In genomic region chr1:88509789-88510188, GRCm38 (mm10) we compare ENCODE assay signal across 18 mouse cellular contexts. TPM values are rescaled to one million over a fixed set of nuclear protein-coding genes. Genes with fewer than 3 reads are reported as not detected.
DNase-seq lines count a peak whose midpoint lies in the region; ATAC-seq and TF ChIP-seq lines count a peak whose summit lies in the region.
"Had no signal": no experiment of that assay in that cellular context is flagged by ENCODE, and none has a peak within 500 bp of the region (broad histone marks: within the 10 kb centered on the region; RNA-seq: fewer than 3 reads in every experiment).

Glrp1 (minus strand) TSS chr1:88510066.

- ATAC-seq in erythroid progenitor cell, adult 5-6 weeks (replicated peaks; ENCODE audit: low FRiP score, poor library complexity, severe bottlenecking) = peak; percentile 52; the same call in 1 of the 2 replicates
- ATAC-seq in liver, embryonic 15.5 days (ENCODE audit: insufficient read depth) = no peak
- ATAC-seq in hindbrain, postnatal 0 days = no peak
- ATAC-seq: forebrain, embryonic 14.5 days had no signal

- H3K79me2 ChIP-seq in myocyte (ENCODE audit: control insufficient read depth, insufficient read depth) = no peaks in the 10 kb centered on the region

- TF ChIP-seq POLR2A in myocyte (IDR thresholded peaks at IDR 0.05; ENCODE audit: insufficient read length, low read depth) = no peak

- H3K4me1 ChIP-seq in liver, embryonic 15.5 days (replicated peaks) = peaks cover 19% of the 10 kb centered on the region
- peaks cover 7% of the 10 kb centered on the region; the same call in 1 of the 2 replicates for H3K4me1 ChIP-seq in hindbrain, postnatal 0 days (ENCODE audit: insufficient read depth, low read length)

- TF ChIP-seq CTCF in hindbrain, postnatal 0 days (IDR thresholded peaks at IDR 0.05; ENCODE audit: low read depth) = no peak

- DNase-seq in layer of hippocampus, adult 9-11 months = peak; percentile 11
- DNase-seq in layer of hippocampus, adult 11-12 months (ENCODE audit: low spot score) = no peak
- no peak for DNase-seq in left cerebral cortex, adult 8-10 months (ENCODE audit: low spot score in 2 of 2)
- DNase-seq in hindbrain, postnatal 0 days (ENCODE audit: low spot score) = no peak
- DNase-seq: adrenal gland, adult 8-10 months; cerebellum, adult 9-11 months; embryo, embryonic 11 days; kidney, adult 2 months; kidney, postnatal 4 days; layer of hippocampus, postnatal 36 days had no signal

- H3K4me3 ChIP-seq in liver, embryonic 15.5 days (replicated peaks) = no peak within 1 kb of the TSS
- H3K4me3 ChIP-seq in myocyte = peak within 1 kb of the TSS; percentile 21
- no peak within 1 kb of the TSS for H3K4me3 ChIP-seq in hindbrain, postnatal 0 days (ENCODE audit: low read length)
- H3K4me3 ChIP-seq: hindbrain, embryonic 12.5 days; midbrain, embryonic 12.5 days had no signal

- WGBS in liver, embryonic 15.5 days (ENCODE audit: insufficient replicate concordance) = 28% methylated on average over 8 of the region's 8 CpGs
- 84% methylated on average over 8 of the region's 8 CpGs for WGBS in hindbrain, postnatal 0 days

- no peak within 1 kb of the TSS for H3K9ac ChIP-seq in liver, embryonic 15.5 days
- H3K9ac ChIP-seq in hindbrain, postnatal 0 days (replicated peaks; ENCODE audit: low read length) = no peak within 1 kb of the TSS
- H3K9ac ChIP-seq: hindbrain, embryonic 12.5 days; midbrain, embryonic 12.5 days had no signal

- no peaks in the 10 kb centered on the region for H3K36me3 ChIP-seq in liver, embryonic 15.5 days (replicated peaks)
- H3K36me3 ChIP-seq in myocyte (ENCODE audit: control insufficient read depth, insufficient read depth) = no peaks in the 10 kb centered on the region
- no peaks in the 10 kb centered on the region for H3K36me3 ChIP-seq in hindbrain, postnatal 0 days (ENCODE audit: insufficient read depth, low read length)
- H3K36me3 ChIP-seq: hindbrain, embryonic 12.5 days; midbrain, embryonic 12.5 days had no signal

- peak within 1 kb of the TSS; percentile 31 for H3K4me2 ChIP-seq in liver, embryonic 15.5 days
- peak within 1 kb of the TSS; percentile 66 for H3K4me2 ChIP-seq in myocyte (ENCODE audit: low read depth)
- no peak within 1 kb of the TSS for H3K4me2 ChIP-seq in hindbrain, postnatal 0 days (ENCODE audit: low read depth, low read length)
- H3K4me2 ChIP-seq: hindbrain, embryonic 12.5 days; midbrain, embryonic 12.5 days had no signal

- H3K9me3 ChIP-seq in liver, embryonic 15.5 days (replicated peaks) = no peaks in the 10 kb centered on the region
- no peaks in the 10 kb centered on the region for H3K9me3 ChIP-seq in hindbrain, postnatal 0 days (ENCODE audit: low read length)
- H3K9me3 ChIP-seq: hindbrain, embryonic 12.5 days; midbrain, embryonic 12.5 days had no signal

- no peaks in the 10 kb centered on the region for H3K27me3 ChIP-seq in liver, embryonic 15.5 days
- no peaks in the 10 kb centered on the region for H3K27me3 ChIP-seq in myocyte (ENCODE audit: control insufficient read depth, insufficient read depth, insufficient read length)
- H3K27me3 ChIP-seq in hindbrain, postnatal 0 days (ENCODE audit: insufficient read depth, low read length) = no peaks in the 10 kb centered on the region
- H3K27me3 ChIP-seq: hindbrain, embryonic 12.5 days; midbrain, embryonic 12.5 days had no signal

- H3ac ChIP-seq in myocyte (ENCODE audit: control insufficient read depth, insufficient read length) = no peak within 1 kb of the TSS

- H3K27ac ChIP-seq in liver, embryonic 15.5 days (replicated peaks) = 0 out of 2 replicates have a peak within 1 kb of the TSS, but pooled peaks have one; percentile 4
- no peak within 1 kb of the TSS for H3K27ac ChIP-seq in hindbrain, postnatal 0 days
- H3K27ac ChIP-seq: hindbrain, embryonic 12.5 days; midbrain, embryonic 12.5 days had no signal

TF ChIP-seq in myocyte, 11 proteins besides CTCF, POLR2A, EP300 and RAD21:
- no peak for TF ChIP-seq E2F4 (IDR thresholded peaks at IDR 0.05; ENCODE audit: insufficient read depth)
- peak; percentile 61; the same call in 1 of the 2 replicates for TF ChIP-seq CEBPB (IDR thresholded peaks at IDR 0.05; ENCODE audit: insufficient read depth, poor library complexity, severe bottlenecking)
- TF ChIP-seq MAX (IDR thresholded peaks at IDR 0.05; ENCODE audit: low read depth) = peak; percentile 69

RNA-seq across cellular contexts. Expression of gene Glrp1, which starts in this region (rescaled TPM):
- not detected in 2 replicates for total RNA-seq in erythroid progenitor cell, adult 5-6 weeks (2015; ENCODE audit: low replicate concordance)
- not detected in 2 replicates for total RNA-seq in erythroid progenitor cell, adult 5-6 weeks (2017; ENCODE audit: low replicate concordance)
- polyA plus RNA-seq in liver, embryonic 15.5 days (2015; fragmentation: Nextera tagmentation; extraction: Ambion mirVana) = 0.06 and 0.09 TPM in 2 replicates
- 5.0 TPM for polyA plus RNA-seq in myocyte (2012; fragmentation: generic; extraction: Trizol)
- total RNA-seq in left cerebral cortex, adult 8-10 months (2022) = under 1 TPM in 2 of 4 experiments, not detected in 2; 0.17 to 0.26 TPM
- total RNA-seq in hindbrain, postnatal 0 days (2014; rRNA removed) = not detected in 2 replicates
- polyA plus RNA-seq in hindbrain, postnatal 0 days (2015; fragmentation: Nextera tagmentation; extraction: Ambion mirVana) = not detected in 2 replicates
- total RNA-seq: adrenal gland, adult 8-10 months; layer of hippocampus, postnatal 36 days; MEL had no signal
- polyA plus RNA-seq: forebrain, embryonic 14.5 days; hindbrain, embryonic 12.5 days; kidney, adult 2 months; limb, embryonic 11.5 days; midbrain, embryonic 12.5 days had no signal

Comparison
In these comparisons a context has a peak if more than half of its experiments do, and no peak if none do; other contexts are left out.
1. Peak in ATAC-seq in erythroid progenitor cell, adult 5-6 weeks; RNA of the gene not detected or under 1 TPM.